Mouse (Mus musculus) liver, adult 2 months (tissue): Measurements from ENCODE around the gene Plpp1. TPM values are rescaled to one million over a fixed set of nuclear protein-coding genes. Genes with fewer than 3 reads are reported as not detected.

Source experiments
- DNase-seq: peaks from one replicate; pipeline ENCODE4 v3.0.0-alpha.2; 2011; ENCODE audit warnings: low read depth, low spot score; ENCODE audit errors: extremely low read depth
- H3K27ac ChIP-seq: fragments of 200-500 bp; replicated peaks from 2 replicates; pipeline ENCODE4 v1.5.1; 2012; ENCODE audit warnings: low read depth, mild to moderate bottlenecking, control low read depth, inconsistent platforms, low read length; ENCODE audit not compliant: insufficient read depth
- H3K27me3 ChIP-seq: fragments of 200-500 bp; 2 replicates; pipeline ENCODE4 v1.6.1; 2012; ENCODE audit warnings: mild to moderate bottlenecking, moderate library complexity, low read length, inconsistent platforms; ENCODE audit not compliant: control insufficient read depth, insufficient read depth
- H3K36me3 ChIP-seq: fragments of 200-500 bp; 2 replicates; pipeline ENCODE4 v1.6.1; 2012; ENCODE audit warnings: low read length, inconsistent platforms; ENCODE audit not compliant: control insufficient read depth, insufficient read depth
- H3K4me1 ChIP-seq: fragments of 200-500 bp; 2 replicates; pipeline ENCODE4 v1.6.1; 2011; ENCODE audit warnings: low read length; ENCODE audit not compliant: control insufficient read depth, insufficient read depth
- H3K4me3 ChIP-seq: fragments of 200-500 bp; 2 replicates; pipeline ENCODE4 v1.5.1; 2011; ENCODE audit warnings: low read depth, mild to moderate bottlenecking, control low read depth, low read length, moderate library complexity; ENCODE audit not compliant: insufficient read depth
- H3K79me2 ChIP-seq: fragments of 200-500 bp; 2 replicates; pipeline ENCODE4 v1.6.1; 2012; ENCODE audit warnings: inconsistent platforms, mild to moderate bottlenecking, low read length, moderate library complexity; ENCODE audit not compliant: control insufficient read depth, insufficient read depth
- H3K9ac ChIP-seq: fragments of 200-500 bp; 2 replicates; pipeline ENCODE4 v1.6.1; 2012; ENCODE audit warnings: low read depth, mild to moderate bottlenecking, control low read depth, inconsistent platforms, low read length
- CTCF ChIP-seq: fragments of 200-500 bp; IDR thresholded peaks from 2 replicates; pipeline ENCODE4 v1.5.1; 2011; ENCODE audit warnings: low read depth, low read length, control low read depth
- POLR2A ChIP-seq: fragments of 200-500 bp; IDR thresholded peaks from 2 replicates; pipeline ENCODE4 v1.6.1; 2011; ENCODE audit warnings: low read length, control low read depth; ENCODE audit not compliant: insufficient read depth; ENCODE audit errors: extremely low read depth
- WGBS: fragments of 180-500 bp; shearing (Covaris S2); methylation state at CpG from one replicate; pipeline ENCODE4 v1.1.7; 2018; 5-methylcytosine and 5-hydroxymethylcytosine counted together
- polyA plus RNA-seq: library from polyadenylated mRNA; depleted of rRNA; stranded (reverse); fragments of >200 nt; gene quantifications from 2 replicates; pipeline ENCODE4 v1.2.3, GENCODE M21; 2012; rRNA removed
- total RNA-seq: library from RNA; depleted of rRNA; stranded (reverse); fragments of >200 nt; gene quantifications from 2 replicates; pipeline ENCODE4 v1.2.3, GENCODE M21; 2014; rRNA removed

Plpp1 gene
- total and polyA plus RNA-seq, 2 experiments = 13.4 to 24.3 TPM

GRCm38 (mm10) chr13:112871500-112872266, 71.1 kb downstream of the Plpp1 start:
- Histone ChIP-seq H3K4me1 (no peaks in the 10 kb centered on the region), H3K27me3 (no peaks in the 10 kb centered on the region), H3K36me3 (peaks cover 68% of the 10 kb centered on the region), H3K79me2 (no peaks in the 10 kb centered on the region), H3K27ac (no peak overlapping the region), H3K9ac (no peak overlapping the region), H3K4me3 (no peak overlapping the region)
- 80% methylated on average over 17 of the region's 17 CpGs for WGBS
- TF ChIP-seq CTCF (no peak), POLR2A (no peak)
- no peak for DNase-seq

DNA sequence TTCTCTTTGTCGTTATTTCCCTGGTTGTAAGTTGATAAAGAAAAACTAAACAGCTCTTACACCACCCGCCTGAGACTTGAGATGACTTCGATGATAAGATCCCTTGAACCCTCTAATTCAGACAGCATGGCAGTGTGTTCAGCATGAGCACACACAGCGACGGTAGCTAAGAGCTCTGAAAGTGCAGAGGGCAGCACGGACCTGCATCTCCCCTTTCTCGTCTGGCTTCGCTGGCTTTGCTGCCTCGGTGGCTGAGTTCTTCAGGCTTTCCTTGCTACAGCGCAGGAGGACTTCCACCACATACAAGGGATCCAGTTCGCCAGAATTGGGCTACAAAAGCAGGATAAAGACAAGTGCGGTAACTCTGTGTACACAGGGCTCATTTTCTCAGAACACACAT, 86.6 kb downstream of the Plpp1 start:
- H3K9ac ChIP-seq = no peak overlapping the region
- peaks cover 62% of the 10 kb centered on the region for H3K36me3 ChIP-seq
- no peaks in the 10 kb centered on the region for H3K4me1 ChIP-seq
- no peaks in the 10 kb centered on the region for H3K27me3 ChIP-seq
- no peak overlapping the region for H3K4me3 ChIP-seq
- TF ChIP-seq POLR2A (no peak), CTCF (no peak)
- no peak for DNase-seq
- H3K27ac ChIP-seq = no peak overlapping the region
- WGBS = 94% methylated on average over 12 of the region's 12 CpGs
- no peaks in the 10 kb centered on the region for H3K79me2 ChIP-seq

DNA sequence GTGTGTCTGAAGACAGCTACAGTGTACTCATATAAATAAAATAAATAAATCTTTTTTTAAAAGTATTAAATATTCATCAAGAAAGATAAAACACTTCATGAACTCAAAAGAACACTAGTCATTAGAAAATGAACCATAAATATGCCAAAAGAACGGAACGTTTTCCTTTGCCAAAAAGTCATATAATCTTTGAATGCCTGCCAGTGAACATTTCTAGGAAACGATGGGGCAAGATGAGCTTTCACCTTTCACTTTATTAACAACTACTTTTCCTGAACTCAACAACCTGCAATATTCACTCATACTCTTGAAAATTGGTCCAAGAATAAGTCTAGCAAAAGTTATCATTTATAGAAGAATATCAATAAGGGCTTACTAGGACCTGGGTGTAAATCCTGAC, 101.6 kb downstream of the Plpp1 start:
- 20% methylated on average over 3 of the region's 3 CpGs for WGBS
- H3K27me3 ChIP-seq = no peaks in the 10 kb centered on the region

DNA sequence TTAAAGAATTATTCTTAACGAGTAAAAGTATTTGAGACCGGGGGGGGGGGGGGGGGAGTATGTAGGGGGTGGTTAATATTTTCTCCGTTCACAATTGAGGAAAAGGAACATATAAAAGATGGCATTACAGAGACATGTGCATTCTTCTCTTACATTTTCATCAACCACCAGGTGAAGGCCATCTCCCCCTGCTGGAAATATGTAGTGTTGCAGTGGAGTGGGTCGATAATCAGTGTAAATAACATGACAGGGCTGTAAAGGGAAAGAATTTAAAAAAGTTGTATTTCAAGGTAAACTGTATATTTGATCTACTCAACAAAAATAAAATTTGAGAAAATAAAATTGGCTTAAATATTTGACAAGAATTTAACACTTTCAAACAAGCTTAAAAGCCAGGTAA, 109.1 kb downstream of the Plpp1 start:
- Histone ChIP-seq H3K4me1 (no peaks in the 10 kb centered on the region), H3K79me2 (no peaks in the 10 kb centered on the region; the same call in 1 of the 2 replicates), H3K27ac (no peak overlapping the region), H3K36me3 (peaks cover 42% of the 10 kb centered on the region), H3K9ac (no peak overlapping the region), H3K4me3 (no peak overlapping the region), H3K27me3 (no peaks in the 10 kb centered on the region)
- TF ChIP-seq CTCF (peak; percentile 58), POLR2A (no peak)
- peak; percentile 47 for DNase-seq
- 46% methylated on average over 4 of the region's 4 CpGs for WGBS

More for the DNA sequence above, 101.6 kb downstream of the Plpp1 start:
- H3K4me3 ChIP-seq = no peak overlapping the region
- H3K9ac ChIP-seq = no peak overlapping the region
- no peak for TF ChIP-seq CTCF
- TF ChIP-seq POLR2A = no peak
- H3K79me2 ChIP-seq = no peaks in the 10 kb centered on the region
- DNase-seq = peak; percentile 28
- peaks cover 54% of the 10 kb centered on the region for H3K36me3 ChIP-seq
- H3K27ac ChIP-seq = no peak overlapping the region
- no peaks in the 10 kb centered on the region for H3K4me1 ChIP-seq

GRCm38 (mm10) chr13:112910434-112910833, 109.8 kb downstream of the Plpp1 start:
- H3K4me1 ChIP-seq = no peaks in the 10 kb centered on the region
- no peak overlapping the region for H3K27ac ChIP-seq
- H3K27me3 ChIP-seq = no peaks in the 10 kb centered on the region
- no peak for DNase-seq
- TF ChIP-seq CTCF (no peak), POLR2A (no peak)
- H3K9ac ChIP-seq = no peak overlapping the region
- H3K79me2 ChIP-seq = no peaks in the 10 kb centered on the region; the same call in 1 of the 2 replicates
- peaks cover 38% of the 10 kb centered on the region for H3K36me3 ChIP-seq
- H3K4me3 ChIP-seq = no peak overlapping the region
- WGBS = 73% methylated on average over 4 of the region's 4 CpGs

Other genes with a start within 250 kb of the Plpp1 start
- gene Il31ra, start 206.4 kb upstream of the Plpp1 start, total RNA-seq = not detected in 2 replicates
- not detected in 2 replicates for gene Il31ra, start 206.4 kb upstream of the Plpp1 start, polyA plus RNA-seq
- not detected in 2 replicates for gene Ddx4, start 148.3 kb upstream of the Plpp1 start, total RNA-seq
- gene Ddx4, start 148.3 kb upstream of the Plpp1 start, polyA plus RNA-seq = not detected in 2 replicates
- gene Slc38a9, start 140.0 kb upstream of the Plpp1 start, total RNA-seq = 8.6 and 8.9 TPM in 2 replicates
- gene Slc38a9, start 140.0 kb upstream of the Plpp1 start, polyA plus RNA-seq = 2.0 and 4.9 TPM in 2 replicates
- gene Mtrex, start 126.6 kb downstream of the Plpp1 start, total RNA-seq = 13.8 and 18.2 TPM in 2 replicates
- gene Mtrex, start 126.6 kb downstream of the Plpp1 start, polyA plus RNA-seq = 2.9 and 3.1 TPM in 2 replicates
- 6.0 and 6.9 TPM in 2 replicates for gene Dhx29, start 126.7 kb downstream of the Plpp1 start, total RNA-seq
- 1.9 and 2.0 TPM in 2 replicates for gene Dhx29, start 126.7 kb downstream of the Plpp1 start, polyA plus RNA-seq
- gene Ccno, start 187.0 kb downstream of the Plpp1 start, total RNA-seq = 0.20 and 0.65 TPM in 2 replicates
- 0.70 and 1.7 TPM in 2 replicates for gene Ccno, start 187.0 kb downstream of the Plpp1 start, polyA plus RNA-seq
- not detected in 2 replicates for gene Mcidas, start 193.1 kb downstream of the Plpp1 start, total RNA-seq
- gene Mcidas, start 193.1 kb downstream of the Plpp1 start, polyA plus RNA-seq = not detected in 2 replicates
- gene Cdc20b, start 234.3 kb downstream of the Plpp1 start, total RNA-seq = not detected in 2 replicates
- gene Cdc20b, start 234.3 kb downstream of the Plpp1 start, polyA plus RNA-seq = not detected in 2 replicates
- gene Gpx8, start 245.6 kb downstream of the Plpp1 start, total RNA-seq = 2.7 and 2.8 TPM in 2 replicates
- gene Gpx8, start 245.6 kb downstream of the Plpp1 start, polyA plus RNA-seq = 0.20 and 0.22 TPM in 2 replicates